Mouse (Mus musculus) midbrain, embryonic 16.5 days (tissue): ENCODE data around the gene Rgp1. TPM values are rescaled to one million over a fixed set of nuclear protein-coding genes. Genes with fewer than 3 reads are reported as not detected.

ENCODE experiments used
- ATAC-seq: fragments of 200-750 bp; cut with Nextera tagmentation; 2 replicates; pipeline ENCODE4 v1.8.0; 2017; ENCODE audit warnings: moderate TSS enrichment
- H3K27ac ChIP-seq: fragments of 300-500 bp; sonication (generic); 2 replicates; pipeline ENCODE4 v1.5.1; 2014; ENCODE audit warnings: mild to moderate bottlenecking, low read length, mixed read lengths
- H3K27me3 ChIP-seq: fragments of 300-500 bp; sonication (generic); 2 replicates; pipeline ENCODE4 v1.6.1; 2014; ENCODE audit warnings: low read depth, low read length, mixed read lengths; ENCODE audit not compliant: control insufficient read depth, insufficient read depth
- H3K36me3 ChIP-seq: fragments of 300-500 bp; sonication (generic); 2 replicates; pipeline ENCODE4 v1.6.1; 2014; ENCODE audit warnings: mild to moderate bottlenecking, low read length, moderate library complexity, mixed read lengths; ENCODE audit not compliant: control insufficient read depth, insufficient read depth
- H3K4me1 ChIP-seq: fragments of 300-500 bp; sonication (generic); 2 replicates; pipeline ENCODE4 v1.6.1; 2014; ENCODE audit warnings: mild to moderate bottlenecking, low read length, mixed read lengths; ENCODE audit not compliant: control insufficient read depth, insufficient read depth
- H3K4me2 ChIP-seq: fragments of 300-500 bp; sonication (generic); 2 replicates; pipeline ENCODE4 v1.6.1; 2014; ENCODE audit warnings: mild to moderate bottlenecking, low read length, mixed read lengths
- H3K4me3 ChIP-seq: fragments of 300-500 bp; sonication (generic); 2 replicates; pipeline ENCODE4 v1.5.1; 2014; ENCODE audit warnings: low read depth, mild to moderate bottlenecking, low read length, moderate library complexity, mixed read lengths
- H3K9ac ChIP-seq: fragments of 300-500 bp; sonication (generic); 2 replicates; pipeline ENCODE4 v1.6.1; 2014; ENCODE audit warnings: low read depth, low read length, mixed read lengths
- H3K9me3 ChIP-seq: fragments of 300-500 bp; sonication (generic); replicated peaks from 2 replicates; pipeline ENCODE4 v1.6.1; 2014; ENCODE audit warnings: mild to moderate bottlenecking, low read length, mixed read lengths; ENCODE audit not compliant: control insufficient read depth, poor library complexity, severe bottlenecking
- WGBS: fragments of 180-500 bp; shearing (Covaris S2); extraction: QIAGEN DNeasy Blood & Tissue Kit; methylation state at CpG from one replicate; pipeline ENCODE4 v1.1.7; 2014; 5-methylcytosine and 5-hydroxymethylcytosine counted together
- microRNA-seq: library from miRNA; unstranded; fragments of <30 nt; microRNA quantifications from one replicate; pipeline ENCODE4, GENCODE M21; 2017
- polyA plus RNA-seq: library from polyadenylated mRNA; unstranded; fragments of >200 nt; fragmentation: Nextera tagmentation; extraction: Ambion mirVana; gene quantifications from 2 replicates; pipeline ENCODE4 v1.2.1, GENCODE M21; 2015

Rgp1 gene
- polyA plus RNA-seq, 1 experiment from 2014 or later: 15.2 TPM

DNA sequence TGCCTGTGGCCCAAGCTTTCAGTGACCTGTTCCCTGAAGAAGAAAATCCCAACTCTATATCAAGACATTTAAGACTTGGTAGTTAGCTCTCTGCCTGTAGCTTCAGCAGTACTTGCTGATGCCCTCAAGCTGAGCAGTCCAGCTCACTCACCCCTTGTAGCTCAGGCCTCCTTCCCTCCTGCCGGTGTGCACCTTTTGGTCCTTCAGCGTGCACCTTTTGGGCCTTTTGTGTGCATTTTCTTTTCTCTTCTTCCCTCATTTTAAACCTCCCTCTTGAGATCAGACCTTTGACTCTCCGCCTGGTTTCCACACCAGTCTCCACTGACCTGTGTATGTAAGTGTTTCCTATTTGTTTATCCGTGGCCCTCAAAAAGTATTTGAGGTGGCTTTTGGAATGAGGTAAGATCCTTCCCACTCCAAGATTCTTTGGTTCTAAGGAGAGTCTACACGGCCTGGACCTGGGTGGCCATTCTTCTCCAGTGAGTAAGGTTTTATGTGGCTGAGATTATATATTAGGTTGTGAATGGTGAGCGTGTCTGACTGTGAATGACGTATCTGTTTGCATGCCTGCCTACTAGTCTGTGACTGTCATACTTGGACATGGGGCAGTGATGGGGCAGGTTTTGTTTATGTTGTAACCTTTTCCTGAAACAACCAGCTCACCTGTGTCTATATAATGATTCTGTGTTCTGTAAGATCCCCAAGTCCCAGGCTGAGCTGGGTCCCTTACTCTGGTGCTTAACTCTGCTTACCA lies 56.3 kb downstream of the Rgp1 start:
- Histone ChIP-seq H3K27me3 (no peaks in the 10 kb centered on the region), H3K9ac (no peak overlapping the region), H3K9me3 (no peaks in the 10 kb centered on the region), H3K4me3 (no peak overlapping the region), H3K36me3 (no peaks in the 10 kb centered on the region), H3K27ac (no peak overlapping the region), H3K4me2 (no peak overlapping the region), H3K4me1 (peaks cover 25% of the 10 kb centered on the region)
- no peak for ATAC-seq
- WGBS: 87% methylated on average over 7 of the region's 7 CpGs

GRCm38 (mm10) chr4:43636751-43637150 lies 58.2 kb downstream of the Rgp1 start:
- H3K36me3 ChIP-seq: no peaks in the 10 kb centered on the region
- H3K4me2 ChIP-seq: no peak overlapping the region
- H3K9me3 ChIP-seq: no peaks in the 10 kb centered on the region
- WGBS: 86% methylated on average over 6 of the region's 6 CpGs
- H3K4me3 ChIP-seq: no peak overlapping the region
- H3K4me1 ChIP-seq: peaks cover 15% of the 10 kb centered on the region
- no peaks in the 10 kb centered on the region for H3K27me3 ChIP-seq
- H3K9ac ChIP-seq: no peak overlapping the region
- no peak overlapping the region for H3K27ac ChIP-seq
- no peak for ATAC-seq

Small RNAs within 50 kb of the gene (microRNA-seq; reads per million reads assigned to microRNA genes)
- gene Gm25262: not detected

Other genes with a start within 250 kb of the Rgp1 start
- gene Rusc2, start 196.7 kb upstream of the Rgp1 start, polyA plus RNA-seq: 85.4 and 89.0 TPM in 2 replicates
- gene Fam166b, start 149.6 kb upstream of the Rgp1 start, polyA plus RNA-seq: 1.6 and 2.3 TPM in 2 replicates
- gene Tesk1, start 136.8 kb upstream of the Rgp1 start, polyA plus RNA-seq: 10.7 and 11.2 TPM in 2 replicates
- 5.0 and 5.8 TPM in 2 replicates for gene Cd72, start 124.1 kb upstream of the Rgp1 start, polyA plus RNA-seq
- gene Sit1, start 95.0 kb upstream of the Rgp1 start, polyA plus RNA-seq: not detected in 2 replicates
- gene Ccdc107, start 85.8 kb upstream of the Rgp1 start, polyA plus RNA-seq: 81.1 and 90.3 TPM in 2 replicates
- gene Arhgef39, start 79.0 kb upstream of the Rgp1 start, polyA plus RNA-seq: 4.4 and 7.3 TPM in 2 replicates
- 0.21 TPM in 1 of 2 replicates, not detected in the other for gene Car9, start 71.7 kb upstream of the Rgp1 start, polyA plus RNA-seq
- gene Tpm2, start 55.0 kb upstream of the Rgp1 start, polyA plus RNA-seq: 7.3 and 8.3 TPM in 2 replicates
- 83.4 and 83.7 TPM in 2 replicates for gene Creb3, start 16.4 kb upstream of the Rgp1 start, polyA plus RNA-seq
- gene Tln1, start 16.0 kb upstream of the Rgp1 start, polyA plus RNA-seq: 59.3 and 62.9 TPM in 2 replicates
- gene Gba2, start 158 bp downstream of the Rgp1 start, polyA plus RNA-seq: 61.3 and 61.9 TPM in 2 replicates
- gene Msmp, start 5.8 kb downstream of the Rgp1 start, polyA plus RNA-seq: 1.1 TPM in 1 of 2 replicates, not detected in the other
- gene Npr2, start 53.2 kb downstream of the Rgp1 start, polyA plus RNA-seq: 13.5 and 14.7 TPM in 2 replicates
- 8.3 and 11.8 TPM in 2 replicates for gene Spag8, start 74.9 kb downstream of the Rgp1 start, polyA plus RNA-seq
- 57.9 and 61.0 TPM in 2 replicates for gene Hint2, start 77.8 kb downstream of the Rgp1 start, polyA plus RNA-seq
- gene Tmem8b, start 90.3 kb downstream of the Rgp1 start, polyA plus RNA-seq: 14.9 and 15.8 TPM in 2 replicates
- gene Fam221b, start 90.4 kb downstream of the Rgp1 start, polyA plus RNA-seq: 0.97 and 1.1 TPM in 2 replicates
- gene Olfr70, start 122.1 kb downstream of the Rgp1 start, polyA plus RNA-seq: not detected in 2 replicates
- gene Olfr71, start 131.5 kb downstream of the Rgp1 start, polyA plus RNA-seq: 0.06 TPM in 1 of 2 replicates, not detected in the other
- gene Hrct1, start 148.5 kb downstream of the Rgp1 start, polyA plus RNA-seq: 0.29 and 0.34 TPM in 2 replicates
- 0.15 TPM in 1 of 2 replicates, not detected in the other for gene Spaar, start 151.3 kb downstream of the Rgp1 start, polyA plus RNA-seq
- not detected in 2 replicates for gene Olfr159, start 192.3 kb downstream of the Rgp1 start, polyA plus RNA-seq
- not detected in 2 replicates for gene Olfr156, start 245.2 kb downstream of the Rgp1 start, polyA plus RNA-seq